Mouse (Mus musculus): ENCODE results near the gene Pla2g4c. TPM values are rescaled to one million over a fixed set of nuclear protein-coding genes. Genes with fewer than 3 reads are reported as not detected.

The Pla2g4c gene
- polyA plus RNA-seq (2017; shearing (Covaris generic)): 0.13 TPM

DNA sequence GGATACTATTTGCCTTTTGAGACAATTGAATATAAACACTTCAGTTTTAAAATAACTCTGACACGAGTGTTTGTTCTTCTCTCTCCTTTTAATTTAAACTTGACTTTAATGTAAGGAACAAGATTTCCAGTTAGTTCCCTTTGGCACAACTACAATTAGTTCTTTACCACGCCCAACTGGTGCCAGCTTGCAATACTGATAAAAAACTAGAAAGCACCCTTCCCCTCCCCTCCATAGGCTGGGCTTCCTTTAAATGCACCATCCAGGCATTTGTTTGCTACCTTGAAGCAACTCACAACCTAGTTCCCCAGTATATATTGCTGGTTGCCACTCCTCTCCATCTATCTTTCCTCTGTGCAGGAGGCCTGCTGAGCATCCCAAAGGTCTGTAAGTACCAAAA is at the start of gene Pla2g4c:
Pla2g4c (plus strand) TSS at position 340 of the 400 bp plus-strand sequence.

DNA sequence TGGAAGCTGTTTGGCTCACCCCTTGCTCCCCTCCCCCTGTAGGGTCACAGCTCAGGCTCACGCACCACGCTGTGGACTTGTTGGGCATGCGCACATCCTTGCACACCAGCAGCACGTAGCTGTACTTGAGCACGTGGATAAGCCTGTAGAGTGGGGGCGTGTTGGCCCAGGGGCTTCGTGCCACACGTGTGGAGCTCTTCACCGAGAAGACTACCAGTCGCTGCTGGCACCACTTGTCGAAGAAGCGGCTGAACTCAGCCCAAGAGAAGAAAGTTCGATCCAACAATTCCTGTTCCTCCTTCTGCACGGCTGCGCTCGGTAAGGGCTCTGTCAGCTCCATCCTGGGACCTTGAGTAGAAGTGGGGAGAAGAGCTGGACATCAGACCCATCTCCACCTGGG is 47.4 kb upstream of the Pla2g4c start, which contains the start of gene Lig1:
Lig1 (plus strand) TSS at position 203 of the 400 bp plus-strand sequence.

DNA sequence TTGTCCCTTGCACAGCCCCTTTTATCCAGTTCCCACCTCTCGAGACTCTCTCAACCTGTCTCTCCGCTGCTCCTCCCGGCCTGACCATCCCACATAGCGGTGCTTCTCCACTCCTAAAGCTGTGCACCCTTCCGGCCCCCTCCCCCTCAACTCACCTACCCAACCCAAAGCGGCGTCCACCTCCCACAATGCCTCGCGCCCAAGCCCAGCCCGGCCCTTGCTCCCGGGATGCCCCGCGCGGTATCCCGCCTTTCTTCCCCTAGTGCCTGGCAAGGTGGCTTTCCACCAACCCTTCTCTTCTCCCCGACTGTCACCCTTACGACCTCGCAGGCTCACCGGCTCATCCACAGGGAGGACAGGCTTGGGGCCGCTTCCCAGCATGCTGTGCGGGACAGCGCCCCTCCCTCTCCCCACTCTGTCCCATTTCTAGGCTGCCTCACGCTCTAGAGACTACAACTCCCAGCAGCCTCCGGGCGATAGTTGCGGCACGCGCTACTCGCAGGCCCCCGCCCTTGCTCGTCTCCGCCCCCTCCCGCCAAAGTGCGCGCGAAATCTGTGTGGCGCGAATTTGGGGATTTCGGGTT is 46.1 kb upstream of the Pla2g4c start, which contains the start of gene Zswim9:
Zswim9 (minus strand) TSS at position 414 of the 584 bp plus-strand sequence.

GRCm38 (mm10) chr7:13397832-13398231 is 73.4 kb downstream of the Pla2g4c start, which contains the start of gene Cabp5:
TSS of gene Cabp5 (plus strand) at chr7:13398132.

Other genes starting within 250 kb of the Pla2g4c start
- gene Vmn1r85, start 229.5 kb upstream of the Pla2g4c start, polyA plus RNA-seq (2017; shearing (Covaris generic)): not detected
- gene Vmn1r86, start 204.7 kb upstream of the Pla2g4c start, polyA plus RNA-seq (2017; shearing (Covaris generic)): 0.04 TPM
- gene Vmn1r87, start 184.5 kb upstream of the Pla2g4c start, polyA plus RNA-seq (2017; shearing (Covaris generic)): not detected
- gene Vmn1r88, start 165.1 kb upstream of the Pla2g4c start, polyA plus RNA-seq (2017; shearing (Covaris generic)): 0.06 TPM
- gene Vmn1r89, start 111.6 kb upstream of the Pla2g4c start, polyA plus RNA-seq (2017; shearing (Covaris generic)): not detected
- gene Lig1, start 47.4 kb upstream of the Pla2g4c start, polyA plus RNA-seq (2017; shearing (Covaris generic)): 22.0 TPM
- gene Zswim9, start 45.9 kb upstream of the Pla2g4c start, polyA plus RNA-seq (2017; shearing (Covaris generic)): 3.6 TPM
- gene Cabp5, start 73.5 kb downstream of the Pla2g4c start, polyA plus RNA-seq (2017; shearing (Covaris generic)): not detected
- gene Bsph1, start 126.2 kb downstream of the Pla2g4c start, polyA plus RNA-seq (2017; shearing (Covaris generic)): not detected
- not detected for gene Bsph2, start 246.4 kb downstream of the Pla2g4c start, polyA plus RNA-seq (2017; shearing (Covaris generic))

Measured in CD4-positive, CD25-positive, alpha-beta regulatory T cell (primary cell).